Mouse (Mus musculus) c-Kit-positive CD71-negative TER-119-negative erythroid progenitor cells, embryonic 14.5 days (primary cell): ENCODE measurements around the gene 6430571L13Rik.

Experiments used
- DNase-seq: peaks from one replicate; pipeline ENCODE4 v3.0.0-alpha.2; 2013; ENCODE audit warnings: low read depth

6430571L13Rik gene

DNA sequence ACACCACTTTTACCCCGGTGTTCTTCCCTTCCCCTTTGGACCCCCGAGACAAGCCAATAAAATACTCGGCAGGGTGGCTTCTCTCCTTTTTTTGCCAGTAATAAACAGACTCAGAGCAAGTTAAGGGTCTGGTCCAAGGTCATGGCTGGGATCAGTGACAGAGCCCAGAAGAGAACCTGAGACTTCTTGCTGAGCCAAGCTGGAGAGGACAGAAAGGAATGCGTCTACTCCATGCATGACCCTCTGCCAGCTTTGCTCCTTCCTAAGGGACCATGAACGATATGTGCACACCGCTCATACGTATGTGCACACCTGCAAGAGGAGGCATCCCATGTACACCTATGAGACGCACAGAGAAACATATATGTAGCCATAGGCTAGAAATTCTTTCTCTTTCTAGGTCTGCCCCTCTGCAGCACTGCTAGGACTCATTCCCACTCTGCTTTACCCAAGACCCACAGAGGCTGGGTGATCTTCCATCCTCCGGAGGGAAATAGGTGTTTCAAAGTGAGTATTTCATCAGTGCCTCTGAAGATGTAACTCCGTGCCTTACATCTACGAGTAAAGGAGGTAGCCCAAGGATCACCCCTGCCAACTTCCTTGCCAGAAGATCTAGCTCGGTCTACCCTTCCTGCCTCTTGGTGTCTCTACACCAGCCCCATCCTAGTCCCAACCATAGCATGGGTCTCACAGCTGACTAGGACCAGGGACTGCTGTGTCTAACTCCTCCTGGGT is 676 bp downstream of the 6430571L13Rik start:
- no peak for DNase-seq

DNA sequence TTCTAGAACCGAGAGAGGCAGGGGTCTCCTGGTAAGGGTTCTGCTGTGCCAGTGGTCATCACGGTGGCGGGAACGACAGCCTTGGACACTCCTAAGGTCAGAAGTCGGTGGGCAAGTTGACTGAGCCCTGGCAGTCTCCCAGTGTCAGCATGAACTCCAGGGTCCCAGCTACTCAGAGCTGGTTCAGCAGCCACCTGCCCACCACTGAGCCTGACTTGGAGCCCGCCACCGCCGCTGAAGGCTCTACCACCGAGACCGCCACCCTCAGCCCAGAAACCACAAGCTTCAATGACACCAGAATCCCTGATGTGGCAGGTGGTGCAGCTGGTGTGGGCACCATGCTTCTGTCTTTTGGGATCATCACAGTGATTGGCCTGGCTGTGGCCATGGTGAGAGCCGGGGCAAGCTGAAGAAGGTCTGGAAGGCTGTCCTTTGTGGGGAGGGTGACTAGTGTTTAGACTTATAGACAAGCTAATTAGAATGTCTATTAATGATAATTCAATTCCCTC is 1.9 kb downstream of the 6430571L13Rik start:
- DNase-seq = no peak

DNA sequence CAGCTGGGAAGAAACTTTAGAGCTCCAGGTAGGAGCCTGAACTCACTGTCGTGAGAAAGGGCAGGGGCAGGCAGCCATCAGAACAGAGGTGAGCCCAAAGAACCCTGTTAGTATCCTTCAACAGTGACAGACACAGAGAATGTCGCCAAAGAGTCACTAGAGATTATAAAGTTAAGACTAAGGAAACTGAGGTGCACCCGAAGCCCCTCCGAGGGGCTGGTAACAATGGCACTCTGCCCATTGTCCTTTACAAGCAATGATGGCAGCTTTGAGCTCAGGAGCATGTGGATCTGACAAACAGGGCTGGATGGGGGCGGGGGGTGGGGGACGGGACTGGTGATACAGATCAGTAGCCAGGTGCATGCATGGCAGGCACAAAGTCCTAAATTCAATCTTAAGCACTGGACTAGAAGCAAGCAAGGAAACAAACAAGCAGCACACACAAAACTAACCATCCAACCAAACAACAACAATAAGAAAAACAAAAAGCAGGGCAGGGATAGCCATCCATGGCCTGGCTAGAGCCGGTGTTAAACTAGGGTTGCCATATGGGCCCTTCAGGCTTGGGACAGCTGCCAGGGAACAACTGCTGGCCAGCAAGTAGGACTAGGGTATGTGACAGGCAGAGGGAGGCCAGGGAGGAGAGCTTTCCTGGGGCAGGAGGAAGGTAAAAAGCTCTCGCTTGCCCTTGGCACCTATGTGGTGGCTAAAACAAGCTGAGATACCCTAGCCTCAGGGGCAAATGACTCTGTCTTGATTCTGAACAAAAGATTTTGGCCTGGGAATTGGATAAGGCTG is 2.9 kb downstream of the 6430571L13Rik start:
- DNase-seq = no peak

DNA sequence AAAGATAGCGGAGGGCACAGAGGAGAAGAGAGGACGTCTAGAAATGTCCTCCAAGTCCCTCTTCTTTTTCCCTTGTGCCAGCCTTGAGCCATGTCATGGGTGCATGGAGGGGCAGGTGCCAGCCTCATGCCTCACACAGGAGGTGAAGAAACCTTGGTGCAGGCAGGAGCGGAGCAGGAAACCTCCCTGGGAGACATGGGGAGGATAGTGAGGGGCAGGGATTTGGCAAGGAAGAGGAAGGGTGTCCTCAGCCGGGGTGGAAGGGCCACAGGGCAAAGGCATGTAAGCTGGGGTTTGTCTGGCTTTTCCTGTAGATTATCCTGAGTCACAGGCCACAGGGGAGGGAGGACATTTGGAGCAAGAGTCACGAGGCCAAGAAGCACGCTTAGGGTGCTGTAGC is 3.6 kb downstream of the 6430571L13Rik start:
- DNase-seq = no peak

DNA sequence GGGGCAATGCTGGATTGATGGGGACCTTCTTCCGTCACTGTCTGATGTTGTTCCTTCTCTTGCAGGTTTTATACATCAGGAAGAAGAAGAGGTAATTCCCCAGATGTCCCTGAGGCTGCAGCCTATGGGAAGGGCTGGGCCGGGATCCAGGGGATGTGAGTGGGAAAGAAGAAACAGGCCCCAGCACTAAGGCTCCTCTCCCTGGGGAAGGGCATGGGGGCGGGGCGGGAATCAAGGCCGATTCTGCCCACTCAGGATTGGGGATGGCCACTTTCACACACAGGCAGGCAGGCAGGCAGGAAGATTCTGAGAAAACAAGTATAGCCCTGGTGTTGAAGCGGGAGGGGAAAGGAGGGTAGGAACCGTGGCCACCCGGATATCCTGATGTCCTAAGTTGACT is 5.7 kb downstream of the 6430571L13Rik start:
- no peak for DNase-seq

DNA sequence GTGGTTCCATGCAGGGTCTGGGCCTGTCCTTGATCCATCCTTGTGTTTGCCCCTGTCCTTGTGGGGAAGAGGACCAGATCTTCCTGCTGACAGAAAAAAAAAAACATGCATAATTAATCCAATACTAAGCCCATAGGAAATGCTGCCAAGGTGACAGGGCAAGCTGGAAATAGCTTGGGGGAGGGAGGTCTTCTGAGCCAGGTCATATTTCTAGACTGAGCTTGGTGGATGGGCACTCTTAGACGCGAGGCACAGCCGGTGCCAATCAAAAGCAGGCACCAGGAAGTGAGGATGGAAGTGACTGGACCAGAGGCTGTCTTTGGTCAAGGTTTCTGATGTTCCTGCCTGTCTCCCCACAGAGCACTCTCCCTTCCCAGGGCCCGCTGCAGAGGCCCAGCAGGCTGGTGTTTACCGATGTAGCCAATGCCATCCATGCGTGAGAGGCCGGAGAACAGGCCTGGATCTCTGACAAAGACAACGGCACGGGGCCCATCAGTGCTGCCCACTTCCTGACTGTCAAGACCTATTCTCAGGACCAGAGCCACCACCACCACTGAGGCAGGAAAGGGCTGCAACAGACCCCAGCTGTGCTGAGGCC is 7.3 kb downstream of the 6430571L13Rik start:
- no peak for DNase-seq

DNA sequence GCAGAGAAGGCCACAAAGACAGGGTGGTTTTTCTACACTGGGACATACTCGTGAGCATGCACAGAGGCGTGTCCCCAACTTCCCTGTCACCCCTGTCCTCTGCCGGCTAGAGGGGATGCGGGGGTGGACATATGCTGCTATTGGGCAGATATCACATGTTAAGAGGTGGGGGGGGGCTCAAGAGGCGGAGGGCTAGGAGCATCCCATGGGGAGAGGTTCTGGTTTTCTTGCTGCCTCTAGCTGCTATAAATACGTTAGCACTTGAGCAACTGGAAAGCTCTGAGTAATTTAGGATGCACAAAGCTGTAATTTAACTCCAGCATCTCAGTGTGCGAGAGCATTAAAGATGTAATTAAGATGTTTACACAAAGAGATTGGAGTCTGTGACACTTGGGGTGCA is 8.9 kb downstream of the 6430571L13Rik start:
- DNase-seq = no peak

DNA sequence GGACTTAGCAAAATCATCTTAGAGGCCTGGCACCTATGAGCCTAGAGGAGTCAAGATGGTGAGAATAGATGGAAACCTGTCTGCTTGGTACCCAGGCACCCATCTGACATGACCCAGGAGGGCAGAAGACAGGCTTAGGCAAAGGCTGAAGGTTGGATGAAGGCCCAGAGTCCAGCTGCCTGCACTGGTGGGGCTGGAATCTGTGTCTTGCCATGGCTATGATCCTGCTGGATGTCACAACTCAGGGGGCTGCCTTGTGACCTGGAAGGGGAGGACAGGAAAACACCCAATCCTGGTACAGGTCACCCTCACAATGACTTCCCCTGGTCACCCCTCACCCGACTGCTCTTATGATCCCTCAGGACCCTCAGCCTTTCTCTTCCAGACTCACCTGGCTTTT is 14.4 kb downstream of the 6430571L13Rik start:
- DNase-seq = no peak

DNA sequence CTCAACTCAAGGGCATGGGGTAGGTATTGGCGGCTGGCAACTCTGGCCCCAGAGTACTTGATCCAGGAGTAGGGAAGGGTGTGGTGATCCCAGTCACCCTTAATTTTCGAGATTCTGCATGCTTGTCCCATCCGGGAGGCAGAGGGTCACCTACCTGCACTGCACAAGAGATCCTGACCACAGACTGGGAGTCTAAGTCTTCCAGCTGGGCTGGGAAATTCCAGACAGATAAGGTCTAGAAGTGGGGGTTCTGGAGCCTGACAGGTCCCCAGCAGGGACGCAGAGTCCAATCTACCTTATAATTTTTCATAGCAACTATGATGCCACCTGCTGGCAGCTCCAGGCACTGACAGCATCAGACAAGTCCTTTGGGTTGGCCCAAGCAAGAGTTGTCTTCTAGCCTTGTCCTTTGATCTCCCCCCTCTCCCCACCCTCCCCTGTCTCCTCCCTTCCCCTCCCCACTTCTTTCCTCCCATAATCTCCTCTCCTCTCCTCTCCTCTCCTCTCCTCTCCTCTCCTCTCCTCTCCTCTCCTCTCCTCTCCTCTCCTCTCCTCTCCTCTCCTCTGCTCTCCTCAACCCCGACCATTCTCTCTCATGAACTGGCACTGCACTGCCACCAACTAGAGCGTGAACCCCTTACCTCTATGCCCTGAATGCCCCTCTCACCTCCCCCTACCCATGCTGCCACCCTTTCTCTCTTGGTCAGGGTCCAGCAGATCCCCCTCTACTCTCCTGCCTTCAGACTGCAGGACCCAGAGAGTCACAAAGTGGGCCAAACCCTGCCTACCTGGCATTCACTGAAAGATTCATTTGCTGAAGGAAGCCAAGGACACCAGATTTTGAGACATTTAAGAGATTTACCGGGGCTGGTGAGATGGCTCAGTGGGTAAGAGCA is 15.7 kb downstream of the 6430571L13Rik start:
- DNase-seq = peak; percentile 63

DNA sequence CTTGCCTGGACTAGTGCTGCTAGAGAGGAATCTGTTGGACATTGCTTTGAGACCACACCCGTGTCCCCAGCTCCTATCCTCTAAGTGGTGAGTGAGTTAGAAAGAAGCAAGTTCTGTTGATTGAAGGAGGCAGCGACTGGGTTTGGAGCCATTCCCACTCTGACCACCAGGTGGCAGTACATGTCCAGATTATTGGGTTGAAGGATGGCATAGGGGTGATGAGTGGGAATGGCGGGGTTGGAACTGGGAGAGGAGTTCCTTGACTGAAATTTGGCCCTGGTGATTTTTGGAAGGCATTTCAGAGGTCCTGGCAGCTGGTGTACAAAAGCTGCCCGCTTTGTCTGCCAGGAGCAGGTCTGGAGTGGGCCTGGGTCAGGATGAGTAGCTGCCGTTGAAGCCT is 17.2 kb downstream of the 6430571L13Rik start:
- peak; percentile 76 for DNase-seq

DNA sequence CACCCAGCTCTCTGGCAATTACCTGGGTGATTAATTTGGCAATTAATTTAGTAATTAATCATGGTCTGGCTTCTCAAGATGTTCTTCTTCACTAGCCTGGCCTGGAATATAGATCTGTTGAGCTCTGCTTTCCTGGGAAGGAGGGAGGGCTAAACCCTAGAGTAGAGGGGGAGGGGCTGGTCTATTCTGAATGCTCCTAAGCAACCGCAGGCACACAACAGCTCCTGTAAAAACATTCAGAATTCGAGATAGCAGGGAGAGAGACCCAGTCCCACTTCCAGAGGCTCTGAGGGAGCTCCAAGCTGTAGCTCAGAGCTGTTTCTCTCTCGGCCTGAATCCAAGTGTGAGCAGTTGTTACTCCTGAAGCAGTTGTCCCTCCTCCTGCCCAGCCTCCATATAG is 20.6 kb downstream of the 6430571L13Rik start:
- DNase-seq = no peak

DNA sequence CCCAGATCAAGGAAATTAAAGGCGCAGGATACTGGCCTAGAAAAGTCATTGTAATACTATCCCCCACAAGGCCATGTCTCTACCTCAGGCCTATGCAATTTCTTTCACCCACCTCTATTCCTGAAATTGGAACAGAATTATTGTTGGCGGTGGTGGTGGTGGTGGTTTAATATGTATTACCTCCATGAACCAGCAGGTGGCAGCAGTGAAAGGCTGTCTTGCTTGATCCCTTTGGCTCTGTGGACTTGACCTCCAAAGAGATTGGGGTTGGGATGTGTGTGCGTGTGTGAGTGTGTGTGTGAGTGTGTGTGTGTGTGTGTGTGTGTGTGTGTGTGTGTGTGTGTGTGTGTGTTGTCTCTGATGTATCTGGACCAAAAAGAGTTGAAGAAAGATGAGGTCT is 26.2 kb downstream of the 6430571L13Rik start:
- DNase-seq = peak; percentile 31

DNA sequence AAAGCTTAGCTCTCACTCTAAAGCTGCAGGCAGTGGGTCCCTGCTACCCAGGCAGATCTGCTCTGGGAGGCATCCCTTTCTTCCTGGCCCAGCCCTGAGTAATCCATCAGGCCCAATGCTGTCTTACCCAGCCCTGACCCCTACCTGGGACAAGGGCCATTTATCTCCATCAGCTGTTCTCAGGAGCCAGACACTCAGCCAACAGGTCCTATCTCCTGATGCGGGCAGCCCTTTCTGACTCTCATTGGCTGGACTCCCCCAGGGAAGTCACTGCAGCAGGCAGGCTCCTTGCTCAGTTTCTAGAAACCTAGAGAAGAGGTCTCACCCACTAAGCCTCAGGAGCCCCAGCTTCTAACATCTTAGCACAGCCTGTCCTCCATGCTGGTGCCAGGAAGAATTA is 27.9 kb downstream of the 6430571L13Rik start:
- DNase-seq = no peak

DNA sequence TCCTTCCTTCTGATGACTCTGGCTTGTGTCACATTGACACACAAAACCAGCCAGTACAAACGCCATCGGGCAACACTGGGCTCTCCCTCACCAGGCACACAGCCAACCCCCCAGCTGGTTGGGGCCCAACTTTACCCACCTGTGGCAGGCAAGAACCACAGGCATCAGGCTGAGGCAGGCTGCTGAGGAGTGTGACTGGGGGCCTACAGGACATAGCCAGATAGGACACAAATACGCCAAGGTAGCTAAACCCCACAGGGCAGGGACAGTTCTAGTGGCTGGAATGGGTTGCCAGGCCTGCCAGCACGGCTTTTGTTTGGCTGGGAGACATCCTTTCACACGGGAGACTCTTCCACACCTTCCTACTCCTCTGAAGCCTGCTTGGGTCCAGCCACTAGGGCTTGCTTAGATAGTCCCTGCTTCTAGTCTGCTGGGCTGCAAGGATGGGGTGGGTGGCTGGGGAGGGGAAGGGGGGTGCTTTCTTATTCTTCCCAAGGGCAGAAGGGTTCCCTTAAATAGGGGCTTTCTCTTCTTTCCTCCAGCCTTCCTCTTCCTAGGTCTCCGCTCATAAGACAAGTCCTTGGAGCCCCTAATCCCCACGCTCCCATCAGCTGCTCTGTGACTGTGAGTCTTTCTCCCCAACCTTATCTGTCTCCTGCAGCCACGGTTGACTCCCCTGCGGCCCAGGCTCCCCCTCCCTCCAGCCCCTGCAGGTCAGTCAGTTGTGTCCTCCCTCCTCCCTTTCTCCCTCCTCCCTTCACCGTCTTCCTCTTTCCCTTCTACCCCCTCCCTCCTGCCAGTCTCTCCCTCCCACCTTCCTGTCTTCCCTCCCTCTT is 29.1 kb downstream of the 6430571L13Rik start:
- DNase-seq = peak; percentile 12

DNA sequence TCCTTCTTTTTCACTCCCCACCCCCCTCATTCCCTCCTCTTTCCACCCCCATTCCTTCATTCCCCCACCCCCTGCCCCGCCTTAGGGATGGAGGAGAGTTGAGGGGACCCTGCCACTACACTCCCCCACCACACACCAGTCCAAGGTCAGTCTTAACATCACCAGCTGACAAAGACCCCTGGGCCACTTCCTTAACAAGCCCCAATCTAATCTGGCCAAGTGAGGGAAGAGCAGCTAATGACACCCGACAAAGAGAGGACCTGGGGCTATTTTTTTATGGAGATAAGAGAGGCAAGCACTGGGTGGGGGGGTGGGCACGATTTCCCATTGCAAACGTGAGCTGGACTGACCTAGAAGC is 29.7 kb downstream of the 6430571L13Rik start:
- no peak for DNase-seq

DNA sequence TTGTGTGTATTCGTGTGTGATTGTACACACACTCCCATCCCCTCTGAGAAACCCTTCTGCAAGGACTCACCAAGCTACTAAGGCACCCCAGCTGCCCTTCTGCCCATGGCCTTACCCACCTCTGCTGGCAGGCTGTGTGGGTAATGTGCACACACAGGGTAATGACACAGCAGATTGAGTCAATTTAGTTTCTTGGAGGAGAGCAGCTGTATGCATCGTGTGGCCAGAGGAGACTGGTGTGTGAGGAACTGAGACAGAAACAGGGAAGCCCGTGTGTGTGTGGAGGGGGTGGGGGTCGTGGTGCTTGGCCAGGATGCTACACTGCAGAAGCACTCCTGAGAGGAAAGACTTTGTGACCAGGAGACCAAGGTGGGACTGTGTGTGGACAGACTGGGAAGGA is 32.0 kb downstream of the 6430571L13Rik start:
- peak; percentile 12 for DNase-seq

DNA sequence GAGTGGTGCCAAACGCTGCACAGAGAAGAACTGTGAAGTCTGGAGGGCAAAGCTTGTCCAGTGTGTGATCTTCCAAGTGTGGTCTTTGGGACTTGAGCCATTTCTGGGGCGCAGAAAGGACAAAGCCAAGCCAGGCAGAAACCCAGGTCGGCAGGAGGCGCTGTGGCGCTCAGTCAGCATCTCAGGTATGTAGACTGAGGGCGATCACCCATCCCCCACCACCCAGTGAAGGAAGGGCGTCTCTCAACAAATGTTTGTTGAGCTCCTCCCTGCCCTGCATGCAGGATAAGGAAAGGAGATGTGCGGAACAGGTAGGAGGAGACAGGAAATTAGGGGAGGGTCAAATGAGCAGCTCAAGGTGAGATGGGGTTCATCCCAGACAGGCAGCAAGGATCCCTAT is 34.2 kb downstream of the 6430571L13Rik start:
- DNase-seq = peak; percentile 29

DNA sequence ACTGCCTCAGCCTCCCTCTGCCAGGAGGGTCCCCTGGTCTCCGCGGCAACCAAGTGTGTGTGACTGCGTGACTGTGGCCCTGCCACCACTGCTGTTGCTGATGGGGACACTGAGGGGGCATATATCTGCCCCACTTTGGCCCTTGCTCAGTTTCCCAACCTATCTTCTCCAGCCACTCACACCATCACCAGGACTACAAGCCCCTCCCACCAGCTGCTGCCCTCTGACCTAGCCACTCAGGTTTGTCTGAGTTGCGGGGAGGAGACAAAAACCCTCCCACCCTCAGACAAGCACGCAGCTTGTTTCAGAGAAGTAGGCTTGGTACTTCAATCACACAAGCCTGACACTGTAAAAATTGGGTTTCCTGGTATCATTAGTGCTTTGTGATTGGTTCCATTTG is 35.0 kb downstream of the 6430571L13Rik start:
- DNase-seq = no peak

DNA sequence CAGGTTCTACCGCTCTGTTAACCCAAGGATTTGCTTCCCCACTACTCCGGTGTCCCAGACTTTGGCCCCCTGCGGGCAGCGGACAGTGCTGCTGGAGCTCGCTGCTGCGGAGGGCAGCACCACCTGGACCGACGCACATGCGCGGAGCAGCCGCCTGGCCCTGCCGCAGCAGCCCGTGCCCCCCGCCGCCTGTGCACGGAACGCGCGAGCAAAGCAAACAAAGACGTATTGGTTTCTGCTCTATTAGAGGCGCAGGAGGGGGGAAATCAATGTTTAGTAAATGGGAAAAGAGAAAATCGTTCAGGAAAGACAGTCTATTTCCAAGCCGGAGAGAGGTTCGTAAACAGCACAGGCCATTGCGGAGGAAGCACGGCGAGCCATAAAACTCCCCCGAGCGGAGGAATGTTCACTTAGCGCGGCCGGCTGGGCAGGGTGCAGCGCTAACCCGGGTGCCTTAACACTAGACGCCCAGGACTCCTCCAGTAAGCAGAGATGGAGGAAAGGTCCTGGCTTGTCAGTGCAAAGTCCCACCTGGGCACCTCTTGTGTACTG is 37.6 kb downstream of the 6430571L13Rik start:
- DNase-seq = no peak

DNA sequence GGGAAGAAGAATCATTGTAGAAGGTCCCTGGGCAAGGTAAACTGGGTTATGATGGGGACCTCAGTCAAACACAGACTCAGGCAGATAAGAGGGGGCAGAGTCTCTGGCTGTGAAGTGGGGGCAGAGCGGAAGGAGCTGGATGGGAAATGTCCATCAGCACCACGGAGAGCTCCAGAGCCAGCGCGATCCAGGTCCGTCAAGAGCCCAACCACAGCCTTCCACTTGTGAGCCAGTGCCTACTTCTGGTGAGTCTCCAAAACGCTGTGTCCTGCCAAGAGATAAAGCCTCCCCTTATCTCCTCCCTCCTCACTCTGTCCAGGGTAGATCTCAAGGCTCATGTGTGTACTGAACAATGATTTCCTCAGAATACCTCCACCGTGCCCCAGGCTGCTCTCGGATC is 41.3 kb downstream of the 6430571L13Rik start:
- no peak for DNase-seq

DNA sequence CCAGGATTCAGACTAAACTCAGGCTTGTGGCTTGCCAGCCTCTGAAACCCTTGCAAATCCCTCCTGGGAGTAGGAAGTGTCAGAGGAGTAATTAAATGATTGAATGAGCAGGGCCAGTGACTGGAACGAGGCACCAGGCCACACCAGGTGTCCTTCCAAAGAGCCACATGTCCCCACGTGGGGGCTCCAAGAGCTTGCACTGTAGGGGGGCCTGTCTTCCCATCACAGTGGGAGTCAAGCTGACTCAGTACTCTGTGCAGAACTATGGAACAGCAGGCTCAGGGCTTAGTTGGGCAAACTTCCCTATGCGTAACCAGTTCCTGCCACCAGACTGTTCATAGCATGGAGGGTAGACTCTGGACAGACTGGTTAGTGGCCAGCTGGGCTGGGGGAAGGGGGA is 44.0 kb downstream of the 6430571L13Rik start:
- DNase-seq = no peak
